Mouse (Mus musculus) forebrain, embryonic 16.5 days (tissue): Measurements from ENCODE around the gene Rbm44. TPM values are rescaled to one million over a fixed set of nuclear protein-coding genes. Genes with fewer than 3 reads are reported as not detected.

Source experiments
- ATAC-seq: fragments of 200-750 bp; cut with Nextera tagmentation; 2 replicates; pipeline ENCODE4 v1.8.0; 2017; ENCODE audit warnings: mild to moderate bottlenecking, moderate library complexity
- H3K27ac ChIP-seq: fragments of 300-500 bp; sonication (generic); 2 replicates; pipeline ENCODE4 v1.5.1; 2014; ENCODE audit warnings: low read length, control low read depth
- H3K27me3 ChIP-seq: fragments of 300-500 bp; sonication (generic); replicated peaks from 2 replicates; pipeline ENCODE4 v1.6.1; 2014; ENCODE audit warnings: low read length; ENCODE audit not compliant: control insufficient read depth, insufficient read depth
- H3K36me3 ChIP-seq: fragments of 300-500 bp; sonication (generic); 2 replicates; pipeline ENCODE4 v1.6.1; 2014; ENCODE audit not compliant: control insufficient read depth, insufficient read depth
- H3K4me1 ChIP-seq: fragments of 300-500 bp; sonication (generic); replicated peaks from 2 replicates; pipeline ENCODE4 v1.6.1; 2014; ENCODE audit warnings: low read length; ENCODE audit not compliant: control insufficient read depth, insufficient read depth
- H3K4me2 ChIP-seq: fragments of 300-500 bp; sonication (generic); 2 replicates; pipeline ENCODE4 v1.6.1; 2014; ENCODE audit warnings: mild to moderate bottlenecking, low read length, control low read depth
- H3K4me3 ChIP-seq: fragments of 300-500 bp; sonication (generic); replicated peaks from 2 replicates; pipeline ENCODE4 v1.5.1; 2014; ENCODE audit warnings: mild to moderate bottlenecking, low read length, control low read depth
- H3K9ac ChIP-seq: fragments of 300-500 bp; sonication (generic); replicated peaks from 2 replicates; pipeline ENCODE4 v1.6.1; 2014; ENCODE audit warnings: low read depth, low read length, control low read depth
- H3K9me3 ChIP-seq: fragments of 300-500 bp; sonication (generic); 2 replicates; pipeline ENCODE4 v1.6.1; 2016; ENCODE audit warnings: low read length; ENCODE audit not compliant: control insufficient read depth
- WGBS: fragments of 180-500 bp; shearing (Covaris S2); extraction: QIAGEN DNeasy Blood & Tissue Kit; methylation state at CpG from one replicate; pipeline ENCODE4 v1.1.7; 2014; 5-methylcytosine and 5-hydroxymethylcytosine counted together
- polyA plus RNA-seq: library from polyadenylated mRNA; unstranded; fragments of >200 nt; fragmentation: Nextera tagmentation; extraction: Ambion mirVana; gene quantifications from 2 replicates; pipeline ENCODE4 v1.2.1, GENCODE M21; 2015

Rbm44 gene
- polyA plus RNA-seq, 1 experiment from 2014 or later: 0.11 TPM

DNA sequence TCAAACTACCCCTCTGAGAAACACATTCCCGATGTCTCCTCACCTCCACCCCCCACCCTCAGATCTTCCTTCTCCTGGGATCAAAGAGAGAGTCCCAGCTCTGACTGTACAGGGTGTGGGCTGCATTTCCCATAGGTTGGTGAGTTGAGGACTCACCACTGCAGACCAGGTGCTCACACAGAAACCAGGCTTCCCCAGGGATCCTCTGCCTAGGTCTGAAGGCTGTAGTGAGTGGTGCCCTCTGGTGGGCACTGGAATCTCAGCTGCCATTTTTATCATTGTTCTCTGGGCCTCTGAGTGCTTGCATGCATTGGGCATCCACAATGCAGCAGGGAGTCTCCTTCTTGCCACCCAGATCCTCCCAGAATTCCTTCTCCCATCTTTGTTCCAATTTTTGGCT, 66.2 kb downstream of the Rbm44 start:
- no peak for ATAC-seq
- peaks cover 22% of the 10 kb centered on the region for H3K4me1 ChIP-seq
- WGBS: 88% methylated on average over 1 of the region's 1 CpGs
- no peak overlapping the region for H3K4me3 ChIP-seq
- H3K27ac ChIP-seq: no peak overlapping the region
- no peak overlapping the region for H3K4me2 ChIP-seq
- no peak overlapping the region for H3K9ac ChIP-seq
- H3K27me3 ChIP-seq: no peaks in the 10 kb centered on the region
- no peaks in the 10 kb centered on the region for H3K9me3 ChIP-seq
- H3K36me3 ChIP-seq: no peaks in the 10 kb centered on the region

DNA sequence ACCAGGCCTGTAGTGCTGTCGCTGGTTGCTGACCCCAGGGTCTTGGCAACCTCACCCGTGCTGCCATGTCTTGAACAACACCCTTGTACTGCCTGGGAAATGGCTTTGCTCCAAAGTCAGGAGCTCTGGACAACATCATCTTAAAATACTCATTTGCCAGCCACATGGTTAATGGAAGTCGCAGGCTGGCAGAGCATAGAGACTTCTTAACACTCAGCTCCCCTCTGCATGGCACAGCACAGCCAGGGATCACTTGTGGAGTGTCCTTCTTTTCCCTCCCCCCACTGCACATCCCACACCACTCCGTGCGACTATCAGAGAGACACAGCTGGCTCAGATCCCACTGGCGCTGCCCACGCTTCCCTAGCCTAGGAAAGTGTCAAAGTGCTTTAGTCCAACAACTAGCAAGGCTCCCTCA, 66.7 kb downstream of the Rbm44 start:
- Histone ChIP-seq H3K27ac (no peak overlapping the region), H3K4me2 (no peak overlapping the region), H3K4me1 (peaks cover 22% of the 10 kb centered on the region), H3K4me3 (no peak overlapping the region), H3K36me3 (no peaks in the 10 kb centered on the region), H3K9me3 (no peaks in the 10 kb centered on the region), H3K9ac (no peak overlapping the region), H3K27me3 (no peaks in the 10 kb centered on the region)
- WGBS: 64% methylated on average over 7 of the region's 7 CpGs
- ATAC-seq: no peak

DNA sequence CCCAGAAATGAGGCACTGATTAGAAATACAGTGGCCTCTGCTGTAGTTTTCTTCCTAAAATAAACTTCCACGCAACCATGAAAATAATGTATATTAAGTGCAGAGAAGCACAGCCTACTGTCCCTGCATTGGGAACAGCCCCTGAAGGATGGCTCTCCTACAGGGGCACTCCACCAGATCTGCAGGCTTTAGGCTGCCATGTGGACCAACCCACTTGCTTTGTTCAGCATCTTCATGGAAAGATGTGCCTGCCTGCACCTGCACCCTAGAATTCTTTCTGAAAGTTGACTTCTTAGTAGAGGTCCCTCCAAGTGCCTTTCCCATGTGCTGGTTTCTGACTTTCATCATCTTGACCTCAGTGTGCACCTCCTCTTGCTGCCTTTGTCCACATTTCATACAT, 70.4 kb downstream of the Rbm44 start:
- H3K27me3 ChIP-seq: no peaks in the 10 kb centered on the region
- H3K27ac ChIP-seq: no peak overlapping the region
- H3K4me1 ChIP-seq: peaks cover 2% of the 10 kb centered on the region
- no peak overlapping the region for H3K4me3 ChIP-seq
- no peak overlapping the region for H3K4me2 ChIP-seq
- no peaks in the 10 kb centered on the region for H3K36me3 ChIP-seq
- 93% methylated on average over 1 of the region's 1 CpGs for WGBS
- no peak for ATAC-seq
- no peaks in the 10 kb centered on the region for H3K9me3 ChIP-seq
- no peak overlapping the region for H3K9ac ChIP-seq

DNA sequence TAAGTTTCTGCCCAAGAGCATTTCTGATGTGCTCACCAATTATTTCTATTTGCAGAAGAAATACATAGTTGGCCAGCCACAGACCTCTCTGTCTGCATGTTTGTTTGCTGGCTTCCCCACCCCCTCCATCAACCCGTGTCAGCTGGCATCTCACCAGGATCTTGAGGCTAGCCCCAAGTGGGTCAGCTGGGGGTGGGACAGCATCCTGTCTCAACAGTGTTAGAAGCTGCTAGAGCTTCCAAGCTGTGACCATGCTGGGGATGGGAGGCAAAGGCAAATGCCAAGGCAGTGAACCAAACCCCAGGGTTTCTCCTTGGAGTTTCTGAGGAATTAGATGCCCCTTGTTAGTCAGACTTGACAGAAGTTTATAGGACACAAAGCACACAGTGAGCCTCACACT, 71.1 kb downstream of the Rbm44 start:
- Histone ChIP-seq H3K9me3 (no peaks in the 10 kb centered on the region), H3K36me3 (no peaks in the 10 kb centered on the region), H3K4me3 (no peak overlapping the region), H3K27ac (no peak overlapping the region), H3K9ac (no peak overlapping the region), H3K27me3 (no peaks in the 10 kb centered on the region), H3K4me2 (no peak overlapping the region), H3K4me1 (no peaks in the 10 kb centered on the region; the same call in 1 of the 2 replicates)
- ATAC-seq: no peak
- 42% methylated on average over 1 of the region's 1 CpGs for WGBS

DNA sequence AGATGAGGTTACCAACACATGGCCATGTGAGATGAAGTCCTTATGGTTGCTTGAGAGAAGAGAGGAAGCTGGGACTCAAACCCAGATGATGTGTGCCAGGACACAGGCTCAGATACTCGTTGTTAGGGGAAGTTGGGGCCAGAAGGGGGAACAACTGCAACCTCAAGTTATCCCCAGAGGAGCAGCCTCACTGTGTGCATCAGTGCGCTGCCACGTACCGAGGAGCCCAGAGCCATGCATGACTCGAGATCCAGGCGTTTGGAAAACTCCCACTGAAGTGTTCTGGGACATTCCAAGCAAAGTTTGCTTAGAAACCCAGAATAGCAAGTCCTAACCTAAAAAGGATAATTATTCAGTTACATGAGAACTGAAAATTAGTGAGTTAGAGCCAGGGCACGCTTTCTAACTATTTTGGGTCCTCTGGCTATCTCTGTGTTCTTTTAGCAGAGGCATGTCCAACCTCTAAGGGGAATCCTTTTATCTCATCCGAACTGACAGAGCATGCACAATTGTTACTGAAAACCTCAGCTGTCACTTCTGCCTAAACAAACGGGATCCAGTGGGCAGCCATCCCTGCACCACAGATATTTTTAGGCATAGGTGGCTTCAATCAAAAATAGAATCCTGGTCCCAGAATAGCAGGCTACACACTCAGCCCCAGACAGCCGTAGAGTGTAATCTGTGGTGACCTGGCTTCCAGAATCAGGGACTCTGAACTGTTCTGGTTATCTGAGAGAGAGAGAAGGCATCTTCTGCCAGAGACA, 71.8 kb downstream of the Rbm44 start:
- H3K4me2 ChIP-seq: no peak overlapping the region
- no peak overlapping the region for H3K4me3 ChIP-seq
- no peak overlapping the region for H3K9ac ChIP-seq
- no peak for ATAC-seq
- no peak overlapping the region for H3K27ac ChIP-seq
- 72% methylated on average over 10 of the region's 10 CpGs for WGBS
- H3K27me3 ChIP-seq: no peaks in the 10 kb centered on the region
- no peaks in the 10 kb centered on the region; the same call in 1 of the 2 replicates for H3K4me1 ChIP-seq
- H3K9me3 ChIP-seq: no peaks in the 10 kb centered on the region
- H3K36me3 ChIP-seq: no peaks in the 10 kb centered on the region

DNA sequence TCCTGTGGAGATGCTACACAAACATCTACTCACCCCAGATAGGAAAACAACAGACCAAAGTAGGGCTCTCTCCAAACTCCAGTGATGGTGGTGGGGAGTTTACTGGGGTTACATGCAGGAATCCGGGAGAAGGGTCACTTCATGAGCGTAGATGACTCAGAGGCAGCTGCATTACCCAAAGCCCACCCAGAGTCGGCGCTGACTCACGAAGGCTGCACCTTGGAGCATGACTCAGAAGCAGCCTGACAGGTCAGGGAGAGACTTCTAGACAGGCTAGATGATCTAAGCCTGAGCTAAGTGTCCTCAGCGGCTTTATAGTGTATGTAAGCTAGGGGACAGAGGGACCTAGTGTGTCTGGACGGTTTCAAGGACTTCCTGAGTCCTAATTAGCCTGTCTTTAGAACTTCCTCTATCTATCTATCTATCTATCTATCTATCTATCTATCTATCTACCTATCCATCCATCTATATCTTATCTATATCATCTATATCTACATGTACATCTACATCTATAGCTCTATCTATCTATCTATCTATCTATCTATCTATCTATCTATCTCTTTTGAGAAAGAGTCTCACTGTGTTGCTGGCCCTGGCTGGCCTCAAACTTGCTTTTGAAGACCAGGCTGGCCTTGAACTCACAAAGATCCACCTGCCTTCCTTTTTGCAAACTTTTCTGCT, 74.9 kb downstream of the Rbm44 start:
- Histone ChIP-seq H3K4me3 (no peak overlapping the region), H3K27ac (no peak overlapping the region), H3K9me3 (no peaks in the 10 kb centered on the region), H3K36me3 (no peaks in the 10 kb centered on the region), H3K4me2 (no peak overlapping the region), H3K4me1 (no peaks in the 10 kb centered on the region), H3K9ac (no peak overlapping the region), H3K27me3 (no peaks in the 10 kb centered on the region)
- no peak for ATAC-seq
- 91% methylated on average over 7 of the region's 7 CpGs for WGBS

DNA sequence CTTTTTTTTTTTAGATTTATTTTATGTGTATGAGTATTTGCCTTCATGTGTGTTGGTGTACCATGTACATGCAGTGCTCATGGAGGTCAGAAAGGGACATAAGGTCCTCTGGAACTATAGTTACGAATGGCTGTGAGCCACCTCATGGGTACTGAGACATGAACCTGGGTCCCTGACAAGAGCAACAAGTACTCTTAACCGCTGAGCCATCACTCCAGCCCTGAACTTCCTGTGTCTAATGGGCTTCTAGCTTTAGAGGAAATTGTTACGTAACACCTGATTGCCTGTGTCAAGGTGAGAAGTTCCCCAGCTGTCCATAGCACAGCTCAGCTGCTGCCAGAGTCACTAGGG, 75.4 kb downstream of the Rbm44 start:
- Histone ChIP-seq H3K4me3 (no peak overlapping the region), H3K36me3 (no peaks in the 10 kb centered on the region), H3K4me2 (no peak overlapping the region), H3K9ac (no peak overlapping the region), H3K4me1 (no peaks in the 10 kb centered on the region), H3K27me3 (no peaks in the 10 kb centered on the region), H3K27ac (no peak overlapping the region), H3K9me3 (no peaks in the 10 kb centered on the region)
- no peak for ATAC-seq
- WGBS: 84% methylated on average over 3 of the region's 3 CpGs

Other genes with a start within 250 kb of the Rbm44 start
- gene Mlph, start 230.0 kb upstream of the Rbm44 start, polyA plus RNA-seq: 0.19 and 0.58 TPM in 2 replicates
- gene Prlh, start 192.0 kb upstream of the Rbm44 start, polyA plus RNA-seq: not detected in 2 replicates
- 0.27 and 0.43 TPM in 2 replicates for gene Rab17, start 175.4 kb upstream of the Rbm44 start, polyA plus RNA-seq
- 45.3 and 48.5 TPM in 2 replicates for gene Lrrfip1, start 146.4 kb upstream of the Rbm44 start, polyA plus RNA-seq
- 4.1 and 5.2 TPM in 2 replicates for gene Ramp1, start 34.7 kb downstream of the Rbm44 start, polyA plus RNA-seq
- 67.7 and 67.9 TPM in 2 replicates for gene Ube2f, start 105.2 kb downstream of the Rbm44 start, polyA plus RNA-seq
- 7.6 and 9.3 TPM in 2 replicates for gene Scly, start 153.2 kb downstream of the Rbm44 start, polyA plus RNA-seq
- 0.08 and 0.14 TPM in 2 replicates for gene Espnl, start 177.0 kb downstream of the Rbm44 start, polyA plus RNA-seq
- 0.15 TPM in 1 of 2 replicates, not detected in the other for gene Klhl30, start 205.9 kb downstream of the Rbm44 start, polyA plus RNA-seq
- gene Erfe, start 221.3 kb downstream of the Rbm44 start, polyA plus RNA-seq: 0.16 and 0.62 TPM in 2 replicates